Comparison of ENCODE assay signal across 8 mouse cellular contexts in genomic region chr8:116143687-116144573, GRCm38 (mm10).
DNase-seq lines count a peak whose midpoint lies in the region; ATAC-seq lines count a peak whose summit lies in the region.

No protein-coding gene starts in this region.

- 0 out of 2 replicates have a peak, but pooled peaks have one; percentile 50 for ATAC-seq in embryonic facial prominence, embryonic 14.5 days (ENCODE audit: low read depth)
- peak; percentile 58; the same call in 1 of the 2 replicates for ATAC-seq in lung, embryonic 16.5 days (ENCODE audit: low read depth)

- no peak overlapping the region; the same call in 1 of the 2 replicates for H3K4me2 ChIP-seq in embryonic facial prominence, embryonic 14.5 days (ENCODE audit: low read depth, low read length)
- no peak overlapping the region for H3K4me2 ChIP-seq in lung, embryonic 16.5 days (ENCODE audit: low read depth, low read length)

- no peaks in the 10 kb centered on the region for H3K27me3 ChIP-seq in embryonic facial prominence, embryonic 14.5 days (replicated peaks; ENCODE audit: control insufficient read depth, insufficient read depth, low read length)
- H3K27me3 ChIP-seq in lung, embryonic 16.5 days (ENCODE audit: control insufficient read depth, insufficient read depth, low read depth, low read length): no peaks in the 10 kb centered on the region

- H3K4me3 ChIP-seq in embryonic facial prominence, embryonic 14.5 days (ENCODE audit: low read depth, low read length): no peak overlapping the region
- no peak overlapping the region for H3K4me3 ChIP-seq in lung, embryonic 16.5 days (ENCODE audit: low read length)

- H3K36me3 ChIP-seq in embryonic facial prominence, embryonic 14.5 days (ENCODE audit: control insufficient read depth, insufficient read depth, low read length): no peaks in the 10 kb centered on the region
- no peaks in the 10 kb centered on the region for H3K36me3 ChIP-seq in lung, embryonic 16.5 days (ENCODE audit: control insufficient read depth, insufficient read depth, low read length)

- peak overlapping the region; percentile 24; the same call in 1 of the 2 replicates for H3K27ac ChIP-seq in embryonic facial prominence, embryonic 14.5 days (replicated peaks; ENCODE audit: low read depth, low read length)
- no peak overlapping the region for H3K27ac ChIP-seq in lung, embryonic 16.5 days (ENCODE audit: low read length)

- DNase-seq in CD4-positive helper T cell, adult 2 months (ENCODE audit: low read depth, low spot score): peak; percentile 58
- peak; percentile 81 for DNase-seq in adrenal gland, postnatal 14 days
- peak; percentile 86 for DNase-seq in embryonic facial prominence, embryonic 14.5 days (ENCODE audit: low spot score)
- peak; percentile 54 to 55 for DNase-seq in heart, postnatal 14 days
- peak; percentile 62 for DNase-seq in layer of hippocampus, adult 11-12 months (ENCODE audit: low spot score)
- peak; percentile 56 for DNase-seq in right cerebral cortex, postnatal 14 days
- DNase-seq in B cell, adult 2 months: no peak

- 37% methylated on average over 13 of the region's 13 CpGs for WGBS in embryonic facial prominence, embryonic 14.5 days
- WGBS in lung, embryonic 16.5 days: 42% methylated on average over 13 of the region's 13 CpGs

- no peak overlapping the region for H3K9ac ChIP-seq in embryonic facial prominence, embryonic 14.5 days (ENCODE audit: low read depth, low read length)
- H3K9ac ChIP-seq in lung, embryonic 16.5 days (ENCODE audit: low read length): no peak overlapping the region

- intact Hi-C loops in heart, postnatal 14 days (cut with DNase I): loop anchor here (10.0 kb wide), 2 partner anchors 429 to 739 kb away; no protein-coding TSS in a partner anchor

- no peaks in the 10 kb centered on the region for H3K4me1 ChIP-seq in embryonic facial prominence, embryonic 14.5 days (ENCODE audit: control insufficient read depth, insufficient read depth, low read length)
- no peaks in the 10 kb centered on the region for H3K4me1 ChIP-seq in lung, embryonic 16.5 days (replicated peaks; ENCODE audit: control insufficient read depth, insufficient read depth, low read length)

- peaks cover 4% of the 10 kb centered on the region; the same call in 1 of the 2 replicates for H3K9me3 ChIP-seq in embryonic facial prominence, embryonic 14.5 days (ENCODE audit: control insufficient read depth, low read length)
- no peaks in the 10 kb centered on the region for H3K9me3 ChIP-seq in lung, embryonic 16.5 days (ENCODE audit: control insufficient read depth, low read length)

Comparison
In these comparisons a context has a peak if more than half of its experiments do, and no peak if none do; other contexts are left out.
1. DNase-seq: peak in CD4-positive helper T cell, adult 2 months (single experiment), adrenal gland, postnatal 14 days (single experiment), embryonic facial prominence, embryonic 14.5 days (single experiment), heart, postnatal 14 days (2 of 2), layer of hippocampus, adult 11-12 months (single experiment) and right cerebral cortex, postnatal 14 days (single experiment); none in B cell, adult 2 months (0 of 2).